Mouse (Mus musculus): ENCODE data around the gene 2810004N23Rik. TPM values are rescaled to one million over a fixed set of nuclear protein-coding genes. Genes with fewer than 3 reads are reported as not detected.

2810004N23Rik gene
- polyA plus RNA-seq, 1 experiment from 2014 or later, result 51.9 TPM

DNA sequence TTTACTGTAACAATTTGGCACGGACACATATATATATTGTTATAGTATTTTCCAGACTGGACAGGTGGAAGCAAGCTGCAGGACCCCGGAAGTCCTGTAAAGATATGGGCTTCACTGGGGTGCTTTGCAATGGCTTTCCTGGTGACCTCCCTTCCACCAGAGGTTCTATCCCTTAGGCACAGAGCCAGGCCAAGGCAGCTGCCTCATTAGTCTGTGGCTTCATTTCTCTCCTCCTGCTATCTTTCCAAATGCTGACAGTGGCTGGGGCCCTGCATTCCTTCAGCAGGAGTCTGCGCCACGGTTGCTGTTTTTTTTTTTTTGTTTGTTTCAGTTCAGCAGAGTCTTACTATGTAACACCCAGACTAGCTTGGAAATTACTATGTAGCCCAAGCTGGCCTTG is 71.2 kb downstream of the 2810004N23Rik start:
- WGBS, result 44% methylated on average over 4 of the region's 4 CpGs
- H3K9ac ChIP-seq (replicated peaks; ENCODE audit: low read length), result no peak overlapping the region
- H3K36me3 ChIP-seq (replicated peaks; ENCODE audit: control insufficient read depth, insufficient read depth, low read depth, low read length), result no peaks in the 10 kb centered on the region
- H3K4me3 ChIP-seq (ENCODE audit: low read depth, low read length), result peak overlapping the region; percentile 50
- H3K4me1 ChIP-seq (ENCODE audit: control insufficient read depth, insufficient read depth, low read length), result peaks cover 7% of the 10 kb centered on the region; the same call in 1 of the 2 replicates
- no peaks in the 10 kb centered on the region for H3K9me3 ChIP-seq (replicated peaks; ENCODE audit: control insufficient read depth, low read length)
- H3K27ac ChIP-seq (replicated peaks; ENCODE audit: low read depth, low read length), result no peak overlapping the region
- ATAC-seq (replicated peaks; ENCODE audit: insufficient number of reproducible peaks, low FRiP score, low TSS enrichment, low read depth) (no peak), DNase-seq (ENCODE audit: low spot score) (no peak)
- peak overlapping the region; percentile 97 for H3K4me2 ChIP-seq (ENCODE audit: low read depth, low read length)
- peaks cover 39% of the 10 kb centered on the region for H3K27me3 ChIP-seq (ENCODE audit: control insufficient read depth, insufficient read depth, low read length)

DNA sequence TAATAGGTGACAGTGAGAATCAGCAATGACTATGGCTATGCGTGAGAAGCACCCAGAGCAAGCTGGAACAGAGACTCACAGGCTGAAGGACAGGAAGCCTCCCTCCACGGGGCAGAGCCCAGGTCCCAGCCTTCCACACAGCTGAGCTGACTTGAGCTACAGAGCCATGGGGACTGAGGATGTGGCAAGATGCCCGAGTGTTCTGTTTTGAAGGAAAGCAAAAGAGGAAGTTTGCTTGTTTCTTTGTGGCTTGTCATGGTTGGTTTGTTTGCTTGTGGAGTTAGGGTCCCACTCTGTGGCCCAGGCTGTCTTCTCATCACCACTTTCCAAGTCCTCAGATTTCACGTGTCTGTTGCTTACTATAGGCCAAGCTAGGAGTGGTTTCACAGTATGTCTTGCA is 72.2 kb downstream of the 2810004N23Rik start:
- no peak overlapping the region for H3K4me2 ChIP-seq (ENCODE audit: low read depth, low read length)
- no peaks in the 10 kb centered on the region for H3K9me3 ChIP-seq (replicated peaks; ENCODE audit: control insufficient read depth, low read length)
- no peak for DNase-seq (ENCODE audit: low spot score)
- peaks cover 34% of the 10 kb centered on the region for H3K27me3 ChIP-seq (ENCODE audit: control insufficient read depth, insufficient read depth, low read length)
- H3K36me3 ChIP-seq (replicated peaks; ENCODE audit: control insufficient read depth, insufficient read depth, low read depth, low read length), result no peaks in the 10 kb centered on the region
- no peak for ATAC-seq (replicated peaks; ENCODE audit: insufficient number of reproducible peaks, low FRiP score, low TSS enrichment, low read depth)
- no peak overlapping the region for H3K27ac ChIP-seq (replicated peaks; ENCODE audit: low read depth, low read length)
- no peak overlapping the region for H3K9ac ChIP-seq (replicated peaks; ENCODE audit: low read length)
- WGBS, result 71% methylated on average over 4 of the region's 4 CpGs
- peaks cover 7% of the 10 kb centered on the region; the same call in 1 of the 2 replicates for H3K4me1 ChIP-seq (ENCODE audit: control insufficient read depth, insufficient read depth, low read length)
- no peak overlapping the region for H3K4me3 ChIP-seq (ENCODE audit: low read depth, low read length)

Other genes starting within 250 kb of the 2810004N23Rik start
- 27.0 and 27.7 TPM in 2 replicates for gene 2310022B05Rik, start 199.8 kb downstream of the 2810004N23Rik start, polyA plus RNA-seq (2014; fragmentation: Nextera tagmentation; extraction: Ambion mirVana)
- 52.1 and 55.1 TPM in 2 replicates for gene Ttc13, start 141.1 kb downstream of the 2810004N23Rik start, polyA plus RNA-seq (2014; fragmentation: Nextera tagmentation; extraction: Ambion mirVana)
- 25.7 and 27.1 TPM in 2 replicates for gene Arv1, start 141.0 kb downstream of the 2810004N23Rik start, polyA plus RNA-seq (2014; fragmentation: Nextera tagmentation; extraction: Ambion mirVana)
- gene Fam89a, start 111.3 kb downstream of the 2810004N23Rik start, polyA plus RNA-seq (2014; fragmentation: Nextera tagmentation; extraction: Ambion mirVana), result 6.0 and 6.8 TPM in 2 replicates
- gene Trim67, start 70.0 kb downstream of the 2810004N23Rik start, polyA plus RNA-seq (2014; fragmentation: Nextera tagmentation; extraction: Ambion mirVana), result 1.2 and 1.4 TPM in 2 replicates
- gene Gnpat, start 87 bp downstream of the 2810004N23Rik start, polyA plus RNA-seq (2014; fragmentation: Nextera tagmentation; extraction: Ambion mirVana), result 117 and 123 TPM in 2 replicates
- gene Exoc8, start 34.6 kb upstream of the 2810004N23Rik start, polyA plus RNA-seq (2014; fragmentation: Nextera tagmentation; extraction: Ambion mirVana), result 5.7 and 6.8 TPM in 2 replicates
- gene Sprtn, start 34.8 kb upstream of the 2810004N23Rik start, polyA plus RNA-seq (2014; fragmentation: Nextera tagmentation; extraction: Ambion mirVana), result 9.4 and 9.8 TPM in 2 replicates
- gene Egln1, start 86.2 kb upstream of the 2810004N23Rik start, polyA plus RNA-seq (2014; fragmentation: Nextera tagmentation; extraction: Ambion mirVana), result 17.3 and 17.8 TPM in 2 replicates
- 158 and 159 TPM in 2 replicates for gene Tsnax, start 149.9 kb upstream of the 2810004N23Rik start, polyA plus RNA-seq (2014; fragmentation: Nextera tagmentation; extraction: Ambion mirVana)
- 0.84 and 0.86 TPM in 2 replicates for gene Disc1, start 191.1 kb upstream of the 2810004N23Rik start, polyA plus RNA-seq (2014; fragmentation: Nextera tagmentation; extraction: Ambion mirVana)